Mouse (Mus musculus): ENCODE results near the gene Mcrs1. TPM values are rescaled to one million over a fixed set of nuclear protein-coding genes. Genes with fewer than 3 reads are reported as not detected.

The Mcrs1 gene
- polyA plus RNA-seq, 1 experiment from 2014 or later: 102 TPM

GRCm38 (mm10) chr15:99226090-99226489 lies 25.7 kb downstream of the Mcrs1 start:
- no peak overlapping the region for H3K4me3 ChIP-seq (ENCODE audit: low read depth, low read length)

GRCm38 (mm10) chr15:99225081-99225810 lies 26.5 kb downstream of the Mcrs1 start:
- ATAC-seq: peak; percentile 10; the same call in 1 of the 2 replicates
- Histone ChIP-seq H3K4me1 (ENCODE audit: insufficient read depth, low read depth, low read length) (peaks cover 8% of the 10 kb centered on the region; the same call in 1 of the 2 replicates), H3K9me3 (ENCODE audit: low read length) (no peaks in the 10 kb centered on the region), H3K27ac (ENCODE audit: low read length) (no peak overlapping the region), H3K36me3 (ENCODE audit: insufficient read depth, low read length) (no peaks in the 10 kb centered on the region), H3K4me3 (ENCODE audit: low read depth, low read length) (peak overlapping the region; percentile 45; the same call in 1 of the 2 replicates), H3K4me2 (replicated peaks; ENCODE audit: low read depth, low read length) (peak overlapping the region; percentile 83; the same call in 1 of the 2 replicates), H3K9ac (replicated peaks; ENCODE audit: low read depth) (no peak overlapping the region), H3K27me3 (replicated peaks; ENCODE audit: insufficient read depth, low read length) (peaks cover 54% of the 10 kb centered on the region)
- DNase-seq (ENCODE audit: low spot score): peak; percentile 28
- TF ChIP-seq EP300 (IDR thresholded peaks at IDR 0.05) (no peak), CTCF (IDR thresholded peaks at IDR 0.05) (no peak)
- 2% methylated on average over 21 of the region's 22 CpGs for WGBS

More at GRCm38 (mm10) chr15:99226090-99226489, 25.7 kb downstream of the Mcrs1 start:
- no peaks in the 10 kb centered on the region for H3K36me3 ChIP-seq (ENCODE audit: insufficient read depth, low read length)
- no peaks in the 10 kb centered on the region for H3K9me3 ChIP-seq (ENCODE audit: low read length)
- TF ChIP-seq EP300 (IDR thresholded peaks at IDR 0.05): no peak
- no peak for TF ChIP-seq CTCF (IDR thresholded peaks at IDR 0.05)
- H3K27me3 ChIP-seq (replicated peaks; ENCODE audit: insufficient read depth, low read length): peaks cover 54% of the 10 kb centered on the region
- no peak overlapping the region for H3K27ac ChIP-seq (ENCODE audit: low read length)
- ATAC-seq (no peak), DNase-seq (ENCODE audit: low spot score) (no peak)
- no peak overlapping the region for H3K9ac ChIP-seq (replicated peaks; ENCODE audit: low read depth)
- peaks cover 8% of the 10 kb centered on the region; the same call in 1 of the 2 replicates for H3K4me1 ChIP-seq (ENCODE audit: insufficient read depth, low read depth, low read length)
- H3K4me2 ChIP-seq (replicated peaks; ENCODE audit: low read depth, low read length): no peak overlapping the region
- 28% methylated on average over 14 of the region's 14 CpGs for WGBS

- ATAC-seq (peak; percentile 65), DNase-seq (ENCODE audit: low spot score) (peak; percentile 65)
- H3K9ac ChIP-seq (replicated peaks; ENCODE audit: low read depth): no peak within 1 kb of the TSS
- H3K36me3 ChIP-seq (ENCODE audit: insufficient read depth, low read length): no peaks in the 10 kb centered on the region
- 2% methylated on average over 43 of the region's 66 CpGs for WGBS
- no peak within 1 kb of the TSS for H3K27ac ChIP-seq (ENCODE audit: low read length)
- no peaks in the 10 kb centered on the region for H3K9me3 ChIP-seq (ENCODE audit: low read length)
- peak within 1 kb of the TSS; percentile 83 for H3K4me2 ChIP-seq (replicated peaks; ENCODE audit: low read depth, low read length)
- H3K27me3 ChIP-seq (replicated peaks; ENCODE audit: insufficient read depth, low read length): peaks cover 55% of the 10 kb centered on the region
- TF ChIP-seq CTCF (IDR thresholded peaks at IDR 0.05) (no peak), EP300 (IDR thresholded peaks at IDR 0.05) (no peak)
- peaks cover 8% of the 10 kb centered on the region; the same call in 1 of the 2 replicates for H3K4me1 ChIP-seq (ENCODE audit: insufficient read depth, low read depth, low read length)
- peak within 1 kb of the TSS; percentile 45 for H3K4me3 ChIP-seq (ENCODE audit: low read depth, low read length)
These were observed 27.4 kb downstream of the Mcrs1 start, which contains the start of gene Kcnh3 for GRCm38 (mm10) chr15:99224208-99224911. TSS of gene Kcnh3 (plus strand) at chr15:99224861.

GRCm38 (mm10) chr15:99223585-99224207 lies 28.1 kb downstream of the Mcrs1 start:
- Histone ChIP-seq H3K36me3 (ENCODE audit: insufficient read depth, low read length) (no peaks in the 10 kb centered on the region), H3K4me1 (ENCODE audit: insufficient read depth, low read depth, low read length) (peaks cover 8% of the 10 kb centered on the region; the same call in 1 of the 2 replicates), H3K4me2 (replicated peaks; ENCODE audit: low read depth, low read length) (peak overlapping the region; percentile 83), H3K27me3 (replicated peaks; ENCODE audit: insufficient read depth, low read length) (peaks cover 55% of the 10 kb centered on the region), H3K4me3 (ENCODE audit: low read depth, low read length) (peak overlapping the region; percentile 45), H3K9ac (replicated peaks; ENCODE audit: low read depth) (no peak overlapping the region), H3K9me3 (ENCODE audit: low read length) (no peaks in the 10 kb centered on the region), H3K27ac (ENCODE audit: low read length) (no peak overlapping the region)
- no peak for TF ChIP-seq CTCF (IDR thresholded peaks at IDR 0.05)
- TF ChIP-seq EP300 (IDR thresholded peaks at IDR 0.05): no peak
- ATAC-seq (0 out of 2 replicates have a peak, but pooled peaks have one; percentile 13), DNase-seq (ENCODE audit: low spot score) (peak; percentile 41)
- under 1% methylated on average over 40 of the region's 46 CpGs for WGBS

- H3K9me3 ChIP-seq (ENCODE audit: low read length): no peaks in the 10 kb centered on the region
- no peak for TF ChIP-seq CTCF (IDR thresholded peaks at IDR 0.05)
- H3K4me3 ChIP-seq (ENCODE audit: low read depth, low read length): peak overlapping the region; percentile 45
- no peaks in the 10 kb centered on the region for H3K36me3 ChIP-seq (ENCODE audit: insufficient read depth, low read length)
- H3K4me1 ChIP-seq (ENCODE audit: insufficient read depth, low read depth, low read length): peaks cover 8% of the 10 kb centered on the region; the same call in 1 of the 2 replicates
- ATAC-seq: no peak
- H3K27me3 ChIP-seq (replicated peaks; ENCODE audit: insufficient read depth, low read length): peaks cover 50% of the 10 kb centered on the region
- no peak overlapping the region for H3K9ac ChIP-seq (replicated peaks; ENCODE audit: low read depth)
- no peak for DNase-seq (ENCODE audit: low spot score)
- H3K4me2 ChIP-seq (replicated peaks; ENCODE audit: low read depth, low read length): peak overlapping the region; percentile 83
- H3K27ac ChIP-seq (ENCODE audit: low read length): no peak overlapping the region
- 6% methylated on average over 18 of the region's 18 CpGs for WGBS
These were observed 28.8 kb downstream of the Mcrs1 start for GRCm38 (mm10) chr15:99222794-99223584.
